11 mouse cellular contexts compared by ENCODE assay signal in the genomic region with DNA sequence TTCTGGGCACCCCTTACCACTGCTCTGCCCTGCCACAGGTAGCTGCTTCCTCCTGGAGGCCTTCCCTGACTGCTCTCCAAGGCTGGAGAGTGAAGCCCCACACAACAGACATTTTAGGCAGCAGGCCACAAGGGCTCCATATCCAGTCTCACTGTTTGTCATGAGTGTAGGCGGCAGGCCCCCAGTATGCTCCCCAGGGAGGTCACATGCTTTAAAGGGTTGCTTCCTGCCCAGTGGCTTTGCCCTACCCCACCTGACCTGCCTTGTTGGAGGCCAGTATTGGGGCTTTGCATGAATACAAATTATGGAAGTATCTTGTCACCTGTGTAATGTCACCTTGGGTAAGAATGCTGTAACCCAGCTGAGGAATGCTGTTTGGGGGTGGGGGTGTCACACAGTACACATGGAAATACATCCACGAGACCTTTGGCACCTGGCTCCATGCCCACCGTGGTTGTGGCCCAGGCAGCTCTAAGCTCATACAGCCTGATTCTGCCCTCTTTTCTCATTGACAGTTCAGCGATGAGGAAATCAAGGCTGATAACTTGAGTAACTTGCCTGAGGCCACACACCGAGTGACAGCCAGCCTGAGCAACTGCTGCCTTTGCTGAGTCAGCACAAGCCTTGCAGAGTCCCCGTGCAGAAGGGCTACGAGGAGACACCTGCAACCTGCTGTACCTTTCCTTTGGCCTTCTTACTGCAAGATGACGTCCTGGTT. TPM values are rescaled to one million over a fixed set of nuclear protein-coding genes. Genes with fewer than 3 reads are reported as not detected.
DNase-seq lines count a peak whose midpoint lies in the region; ATAC-seq lines count a peak whose summit lies in the region.
"Had no signal": no experiment of that assay in that cellular context is flagged by ENCODE, and none has a peak within 500 bp of the region (broad histone marks: within the 10 kb centered on the region; RNA-seq: fewer than 3 reads in every experiment).

A gene (minus strand): TSS at position 99 of the 718 bp plus-strand sequence.

- intact Hi-C loops in left cerebral cortex, postnatal 36 days (cut with DNase I), result no loop called here

- peak; percentile 41 for DNase-seq in adrenal gland, postnatal 10 days
- no peak for DNase-seq in adrenal gland, adult 18-20 months (ENCODE audit: low spot score in 2 of 2)
- DNase-seq in layer of hippocampus, postnatal 36 days, result no peak
- DNase-seq in layer of hippocampus, postnatal 10 days (ENCODE audit: low spot score in 2 of 2), result no peak
- DNase-seq in spleen, adult 18-20 months, result peak; percentile 64 to 73
- DNase-seq in retina, embryonic 14.5 days (ENCODE audit: low spot score), result no peak
- no peak for DNase-seq in left cerebral cortex, postnatal 36 days (ENCODE audit: low spot score in 2 of 2)
- DNase-seq: cerebellum, adult 9-11 months; right cerebral cortex, postnatal 4 days had no signal

- peak; percentile 43 for ATAC-seq in granulocyte monocyte progenitor cell, adult 5-6 weeks (replicated peaks; ENCODE audit: poor library complexity, severe bottlenecking)
- ATAC-seq: hindbrain, postnatal 0 days had no signal

RNA-seq across cellular contexts. Expression of the gene that starts here (rescaled TPM):
- total RNA-seq in adrenal gland, postnatal 10 days (2021), result 1 to 10 TPM; 5.0 to 5.1 TPM
- 1 to 10 TPM; 5.1 to 5.3 TPM for total RNA-seq in adrenal gland, adult 18-20 months (2021)
- 10 to 100 TPM; 17.0 to 20.6 TPM for total RNA-seq in layer of hippocampus, postnatal 36 days (2021)
- total RNA-seq in layer of hippocampus, postnatal 10 days (2021), result 1 to 10 TPM; 5.0 to 6.5 TPM
- 26.2 and 59.4 TPM in 2 replicates for total RNA-seq in granulocyte monocyte progenitor cell, adult 5-6 weeks (2014; fragmentation: Nextera tagmentation)
- total RNA-seq in granulocyte monocyte progenitor cell, adult 5-6 weeks (2017), result 32.7 and 40.6 TPM in 2 replicates
- total RNA-seq in left cerebral cortex, postnatal 36 days (2021), result 10 to 100 TPM in 1 of 2 experiments, 1 to 10 TPM in 1; 5.5 to 14.0 TPM

Comparison
In these comparisons a context has a peak if more than half of its experiments do, and no peak if none do; other contexts are left out.
1. DNase-seq: peak in adrenal gland, postnatal 10 days (single experiment) and spleen, adult 18-20 months (2 of 2); none in adrenal gland, adult 18-20 months (0 of 2), layer of hippocampus, postnatal 36 days (0 of 2), layer of hippocampus, postnatal 10 days (0 of 2), retina, embryonic 14.5 days (single experiment) and left cerebral cortex, postnatal 36 days (0 of 2).